Mouse (Mus musculus) E14TG2a.4 (cell line): ENCODE measurements at regions not wholly inside any gene's neighbourhood (a gene's known extent, or its start where the extent isn't known, plus 50 kb on each side); places are given as distances from the start of the nearest gene placed in this dataset.

ENCODE experiments used
- H3K27me3 ChIP-seq: 2 replicates; pipeline ENCODE4 v1.6.1; 2014; ENCODE audit warnings: low read length, control low read depth; ENCODE audit not compliant: insufficient read depth
- H3K36me3 ChIP-seq: 2 replicates; pipeline ENCODE4 v1.6.1; 2014; ENCODE audit warnings: low read length, control low read depth; ENCODE audit not compliant: insufficient read depth
- H3K4me1 ChIP-seq: replicated peaks from 2 replicates; pipeline ENCODE4 v1.6.1; 2014; ENCODE audit warnings: low read depth, low read length, control low read depth
- H3K4me3 ChIP-seq: replicated peaks from 2 replicates; pipeline ENCODE4 v1.5.1; 2014; ENCODE audit warnings: mild to moderate bottlenecking, low read length
- H3K9me3 ChIP-seq: 2 replicates; pipeline ENCODE4 v1.6.1; 2014; ENCODE audit warnings: low read length, control low read depth
- CTCF ChIP-seq: conservative IDR thresholded peaks from 2 replicates; pipeline ENCODE4 v1.5.1; 2014; ENCODE audit warnings: low read length
- NANOG ChIP-seq: IDR thresholded peaks from 2 replicates; pipeline ENCODE4 v1.6.1; 2014; ENCODE audit warnings: borderline replicate concordance, low read length, mixed read lengths
- POU5F1 ChIP-seq: IDR thresholded peaks from 2 replicates; pipeline ENCODE4 v1.6.1; 2014; ENCODE audit warnings: low read length, borderline replicate concordance

DNA sequence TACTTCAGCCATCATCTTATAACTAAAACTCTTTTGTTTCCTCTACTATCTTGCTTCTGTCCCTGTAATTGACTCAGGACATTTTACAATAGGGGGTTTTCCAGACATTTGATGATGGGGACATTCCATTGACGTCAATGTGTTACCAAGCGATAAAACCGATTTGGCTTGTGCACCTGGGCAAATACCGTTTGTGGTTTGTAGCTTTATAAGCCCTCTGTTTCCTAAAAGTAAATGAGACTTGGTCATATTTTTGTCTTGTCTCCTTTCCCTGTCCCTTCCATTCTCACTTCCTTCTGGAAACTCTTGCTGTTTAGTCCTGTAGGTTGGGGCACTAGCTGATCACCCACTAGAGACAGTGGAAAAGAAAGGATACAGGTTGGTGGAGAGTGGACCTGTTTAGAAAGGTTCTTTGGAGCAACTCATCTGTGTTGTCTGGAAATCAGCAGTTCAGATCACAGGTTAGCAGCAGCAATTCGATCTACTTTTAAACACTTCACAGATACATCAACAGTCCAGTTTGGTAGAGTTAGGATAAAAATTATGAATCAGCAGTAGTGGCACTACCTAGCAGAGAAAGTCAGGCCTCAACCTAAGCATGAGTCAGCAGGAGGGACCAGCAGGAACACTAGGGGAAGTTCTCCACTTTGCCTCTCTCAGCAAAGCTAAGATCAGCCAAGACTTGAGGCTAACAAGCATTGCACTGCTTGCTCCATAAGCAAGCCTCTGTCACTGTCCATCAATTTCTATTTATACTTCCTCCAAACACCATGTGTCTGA is 156.6 kb downstream of the Tmem161b start:
- no peak for TF ChIP-seq NANOG
- no peak for TF ChIP-seq POU5F1
- TF ChIP-seq CTCF: no peak
- no peak overlapping the region for H3K4me3 ChIP-seq
- no peaks in the 10 kb centered on the region for H3K36me3 ChIP-seq

DNA sequence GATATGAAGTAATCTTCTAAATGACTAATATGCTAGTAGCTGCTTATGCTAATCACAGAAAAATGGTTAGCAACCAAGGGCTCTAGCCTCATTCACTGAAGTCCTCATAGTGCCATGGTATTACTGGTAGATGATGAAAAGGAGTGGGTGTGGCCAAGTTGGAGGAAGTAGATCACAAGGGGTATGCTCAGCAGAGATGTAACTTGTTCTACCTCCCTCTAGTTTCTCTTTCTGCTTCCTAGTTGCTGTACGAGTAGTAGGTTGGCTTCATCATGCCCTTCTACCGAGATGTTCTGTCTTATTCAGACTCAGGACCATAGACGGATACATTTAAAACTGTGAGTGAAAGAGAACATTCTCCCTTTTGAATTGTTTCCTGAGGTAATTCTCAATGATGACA is 169.5 kb downstream of the Tmem161b start:
- Histone ChIP-seq H3K4me1 (no peaks in the 10 kb centered on the region), H3K27me3 (no peaks in the 10 kb centered on the region), H3K36me3 (no peaks in the 10 kb centered on the region), H3K9me3 (peaks cover 10% of the 10 kb centered on the region), H3K4me3 (no peak overlapping the region)
- TF ChIP-seq POU5F1 (no peak), CTCF (no peak), NANOG (no peak)

More for the DNA sequence above, 156.6 kb downstream of the Tmem161b start:
- Histone ChIP-seq H3K9me3 (no peaks in the 10 kb centered on the region), H3K4me1 (no peaks in the 10 kb centered on the region), H3K27me3 (no peaks in the 10 kb centered on the region)

DNA sequence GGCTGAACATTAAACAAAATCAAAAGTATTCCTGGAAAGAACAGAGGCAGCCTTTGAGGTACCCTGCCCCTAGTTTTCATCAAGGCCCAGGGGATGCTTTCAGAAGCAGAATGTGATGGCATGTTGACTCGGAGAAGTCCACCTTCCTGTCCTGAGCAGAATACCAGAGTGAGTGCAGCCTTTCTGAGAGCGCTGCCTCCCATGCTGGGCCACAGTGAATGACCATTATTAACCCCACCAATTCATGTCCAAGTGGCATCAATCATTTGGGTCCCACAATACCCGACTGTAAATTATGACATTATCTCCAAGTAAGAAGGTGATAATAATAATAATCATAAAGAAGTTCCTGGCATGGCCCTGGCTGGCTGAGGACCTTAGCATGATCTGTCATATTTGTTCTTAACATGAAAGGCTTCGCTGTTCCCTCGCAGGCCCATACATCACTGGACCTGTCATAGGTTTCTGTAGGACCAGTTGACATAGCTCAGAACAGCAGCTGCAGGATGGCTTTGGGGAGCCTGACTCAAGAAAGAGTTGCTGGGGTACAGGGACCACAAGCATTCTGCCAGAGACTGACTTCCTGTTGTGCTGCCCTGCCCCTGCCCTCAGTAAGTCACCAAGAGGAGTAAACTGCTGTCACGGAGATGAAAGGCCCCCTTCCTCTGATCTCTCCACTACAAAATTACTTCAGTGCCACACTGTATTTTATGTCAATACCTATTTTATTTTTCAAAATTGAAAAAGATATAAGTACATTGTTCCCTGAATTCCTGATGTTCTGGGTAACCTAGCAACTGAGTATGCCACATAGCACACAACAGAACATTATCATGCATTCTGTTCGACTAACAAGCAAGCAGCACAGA is 176.6 kb downstream of the Tmem161b start:
- no peaks in the 10 kb centered on the region for H3K36me3 ChIP-seq
- TF ChIP-seq CTCF (no peak), POU5F1 (no peak), NANOG (no peak)

DNA sequence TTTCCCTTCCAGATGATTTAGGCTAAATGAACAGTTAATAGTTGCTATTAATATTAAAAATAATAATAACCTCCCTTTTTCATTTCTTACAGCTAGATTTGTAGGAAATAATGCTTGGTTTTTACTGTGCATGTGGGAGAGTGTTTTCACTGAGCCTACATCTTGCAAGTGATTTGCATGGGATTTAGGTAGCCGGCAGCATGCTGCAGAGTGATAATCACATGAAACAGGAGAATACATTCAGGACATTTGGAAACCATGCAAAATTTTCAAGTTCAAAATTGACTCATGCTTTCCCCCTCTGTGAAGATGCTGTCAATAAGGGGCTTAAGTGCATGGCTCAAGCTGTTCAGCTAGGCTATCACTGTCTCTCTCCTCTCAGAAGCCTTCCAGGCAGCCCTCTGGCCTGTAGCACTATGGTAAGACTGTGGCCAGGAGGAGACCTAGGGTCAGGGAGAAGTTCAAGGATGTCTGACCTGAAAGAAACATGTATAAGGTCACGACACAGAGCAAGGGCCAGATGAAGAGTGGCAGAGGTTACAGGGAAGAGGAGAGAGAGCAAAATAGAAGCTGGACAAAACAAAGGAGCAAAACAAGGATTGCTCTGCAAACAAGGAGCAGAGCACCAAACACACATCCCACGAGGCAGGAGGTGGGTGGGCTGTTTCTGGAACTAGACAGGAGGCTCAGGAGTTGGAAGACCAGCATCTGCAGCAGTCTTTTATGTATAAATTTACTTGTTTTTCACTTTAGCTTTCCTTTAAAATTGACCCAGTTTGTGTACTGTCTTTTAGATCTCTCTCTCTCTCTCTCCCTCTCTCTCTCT is 177.5 kb downstream of the Tmem161b start:
- H3K4me3 ChIP-seq: no peak overlapping the region
- H3K27me3 ChIP-seq: no peaks in the 10 kb centered on the region; the same call in 1 of the 2 replicates
- no peaks in the 10 kb centered on the region for H3K36me3 ChIP-seq
- H3K9me3 ChIP-seq: no peaks in the 10 kb centered on the region
- TF ChIP-seq CTCF: no peak
- no peak for TF ChIP-seq POU5F1
- no peak for TF ChIP-seq NANOG
- no peaks in the 10 kb centered on the region; the same call in 1 of the 2 replicates for H3K4me1 ChIP-seq

More for the DNA sequence above, 176.6 kb downstream of the Tmem161b start:
- no peaks in the 10 kb centered on the region for H3K9me3 ChIP-seq
- H3K27me3 ChIP-seq: no peaks in the 10 kb centered on the region
- no peaks in the 10 kb centered on the region for H3K4me1 ChIP-seq
- H3K4me3 ChIP-seq: no peak overlapping the region

DNA sequence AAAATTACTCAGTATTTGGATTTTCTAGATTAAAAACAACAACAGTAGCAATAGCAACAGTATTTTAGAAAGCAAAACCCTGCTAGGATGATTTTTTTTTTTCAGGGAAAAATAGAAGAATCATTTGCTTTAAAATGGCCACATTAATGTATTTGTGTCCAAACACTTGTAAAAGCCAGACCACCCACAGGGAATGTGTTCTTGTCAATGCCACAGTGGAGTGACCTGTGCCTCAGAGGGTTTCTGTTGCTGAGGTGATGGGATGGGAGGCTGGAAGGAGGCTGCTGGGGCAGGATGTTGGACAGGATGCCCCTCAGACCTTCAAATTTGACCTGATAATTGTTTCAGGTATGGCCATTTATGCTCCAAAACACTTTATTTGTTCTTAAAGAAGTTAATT is 178.9 kb downstream of the Tmem161b start:
- H3K27me3 ChIP-seq: no peaks in the 10 kb centered on the region; the same call in 1 of the 2 replicates
- H3K36me3 ChIP-seq: no peaks in the 10 kb centered on the region
- TF ChIP-seq NANOG (no peak), CTCF (no peak), POU5F1 (no peak)
- H3K9me3 ChIP-seq: no peaks in the 10 kb centered on the region
- no peak overlapping the region for H3K4me3 ChIP-seq
- no peaks in the 10 kb centered on the region; the same call in 1 of the 2 replicates for H3K4me1 ChIP-seq

DNA sequence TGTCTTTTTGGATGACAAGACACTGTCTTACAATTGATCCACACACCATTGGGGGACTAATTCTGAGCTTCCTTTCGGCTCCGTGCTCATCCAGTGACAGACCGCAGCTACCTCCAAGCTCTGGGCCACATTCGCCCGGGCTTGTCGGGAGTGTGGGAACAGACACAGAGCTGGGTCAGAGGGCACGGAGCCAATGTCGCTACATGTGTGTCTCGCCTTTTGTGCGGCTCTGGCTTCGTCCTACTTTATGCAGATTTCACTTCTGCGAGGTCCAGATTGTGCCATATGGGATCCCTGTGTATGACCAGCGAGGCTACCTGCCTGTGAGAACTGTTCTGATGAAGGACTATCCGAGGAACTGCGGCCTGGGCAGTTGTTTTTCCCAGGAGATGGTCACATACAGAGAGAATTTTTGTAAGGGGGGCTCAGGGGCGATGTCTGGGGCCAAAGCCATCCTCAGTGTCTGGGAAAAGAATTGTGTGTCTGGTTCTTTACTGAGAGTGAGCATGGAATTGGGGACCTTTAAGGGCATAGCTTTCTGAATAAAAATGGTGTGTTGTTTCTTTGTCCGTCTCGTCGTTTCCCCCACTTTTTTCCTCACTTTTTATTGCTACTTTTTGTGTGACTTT is 182.6 kb downstream of the Tmem161b start:
- Histone ChIP-seq H3K36me3 (no peaks in the 10 kb centered on the region), H3K4me3 (peak overlapping the region; percentile 43; the same call in 1 of the 2 replicates), H3K27me3 (no peaks in the 10 kb centered on the region; the same call in 1 of the 2 replicates), H3K4me1 (no peaks in the 10 kb centered on the region; the same call in 1 of the 2 replicates), H3K9me3 (no peaks in the 10 kb centered on the region)
- TF ChIP-seq NANOG: no peak
- TF ChIP-seq CTCF: no peak
- no peak for TF ChIP-seq POU5F1

DNA sequence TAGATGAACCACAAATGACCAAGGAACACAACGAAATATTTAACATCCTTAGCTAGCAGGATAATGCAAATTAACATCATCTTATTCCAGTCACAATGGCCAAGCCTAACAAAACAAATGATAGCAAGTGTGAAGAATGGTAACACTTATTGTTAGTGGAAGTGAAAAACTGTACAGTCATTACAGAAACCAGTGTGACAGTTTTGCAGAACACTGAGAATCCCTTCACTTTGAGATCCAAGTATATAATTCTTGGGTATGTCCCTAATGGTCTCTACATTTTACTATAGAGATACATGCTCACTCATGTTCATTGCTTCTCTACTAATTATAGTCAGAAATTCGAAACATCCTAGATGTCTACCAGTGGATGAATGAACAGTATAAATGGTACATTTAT is 212.3 kb downstream of the Tmem161b start:
- H3K36me3 ChIP-seq: no peaks in the 10 kb centered on the region
- H3K27me3 ChIP-seq: no peaks in the 10 kb centered on the region
- no peak overlapping the region for H3K4me3 ChIP-seq
- no peaks in the 10 kb centered on the region for H3K9me3 ChIP-seq
- H3K4me1 ChIP-seq: no peaks in the 10 kb centered on the region
- no peak for TF ChIP-seq CTCF
- no peak for TF ChIP-seq POU5F1
- TF ChIP-seq NANOG: no peak
